Mouse (Mus musculus) forebrain, postnatal 0 days (tissue): ENCODE measurements around the gene Dctn2. TPM values are rescaled to one million over a fixed set of nuclear protein-coding genes. Genes with fewer than 3 reads are reported as not detected.

ENCODE experiments used
- ATAC-seq: fragments of 200-750 bp; cut with Nextera tagmentation; 2 replicates; pipeline ENCODE4 v1.8.0; 2017; ENCODE audit warnings: mild to moderate bottlenecking, moderate library complexity
- DNase-seq: peaks from one replicate; pipeline ENCODE4 v3.0.0-alpha.2; 2015
- H3K27ac ChIP-seq: fragments of 300-500 bp; sonication (generic); 2 replicates; pipeline ENCODE4 v1.5.1; 2014; ENCODE audit warnings: low read depth, mild to moderate bottlenecking, antibody characterized with exemption, low read length, moderate library complexity, mixed read lengths
- H3K27me3 ChIP-seq: fragments of 300-500 bp; sonication (generic); 2 replicates; pipeline ENCODE4 v1.6.1; 2014; ENCODE audit warnings: mild to moderate bottlenecking, low read length, mixed read lengths; ENCODE audit not compliant: insufficient read depth
- H3K36me3 ChIP-seq: fragments of 300-500 bp; sonication (generic); 2 replicates; pipeline ENCODE4 v1.6.1; 2014; ENCODE audit warnings: mild to moderate bottlenecking, moderate library complexity; ENCODE audit not compliant: insufficient read depth
- H3K4me1 ChIP-seq: fragments of 300-500 bp; sonication (generic); 2 replicates; pipeline ENCODE4 v1.6.1; 2014; ENCODE audit warnings: antibody characterized with exemption; ENCODE audit not compliant: insufficient read depth
- H3K4me2 ChIP-seq: fragments of 300-500 bp; sonication (generic); 2 replicates; pipeline ENCODE4 v1.6.1; 2014; ENCODE audit warnings: low read depth, mild to moderate bottlenecking, moderate library complexity
- H3K4me3 ChIP-seq: fragments of 300-500 bp; sonication (generic); 2 replicates; pipeline ENCODE4 v1.5.1; 2014; ENCODE audit warnings: low read depth, low read length, mixed read lengths
- H3K9ac ChIP-seq: fragments of 300-500 bp; sonication (generic); 2 replicates; pipeline ENCODE4 v1.6.1; 2014; ENCODE audit warnings: mild to moderate bottlenecking
- H3K9me3 ChIP-seq: fragments of 300-500 bp; sonication (generic); 2 replicates; pipeline ENCODE4 v1.6.1; 2016; ENCODE audit warnings: low read length
- CTCF ChIP-seq: sonication (generic); IDR thresholded peaks from 2 replicates; pipeline ENCODE4 v1.5.1; 2016; ENCODE audit warnings: antibody characterized with exemption, control low read depth, low read depth
- WGBS: fragments of 180-500 bp; shearing (Covaris S2); extraction: QIAGEN DNeasy Blood & Tissue Kit; methylation state at CpG from one replicate; pipeline ENCODE4 v1.1.7; 2014; 5-methylcytosine and 5-hydroxymethylcytosine counted together
- polyA plus RNA-seq: library from polyadenylated mRNA; unstranded; fragments of >200 nt; fragmentation: Nextera tagmentation; extraction: Ambion mirVana; gene quantifications from 2 replicates; pipeline ENCODE4 v1.2.1, GENCODE M21; 2015
- total RNA-seq: library from RNA; depleted of rRNA; stranded (reverse); fragments of >200 nt; gene quantifications from 2 replicates; pipeline ENCODE4 v1.2.3, GENCODE M21; 2014

Gene Dctn2
- total and polyA plus RNA-seq, 2 experiments from 2014 or later: 272 to 332 TPM

DNA sequence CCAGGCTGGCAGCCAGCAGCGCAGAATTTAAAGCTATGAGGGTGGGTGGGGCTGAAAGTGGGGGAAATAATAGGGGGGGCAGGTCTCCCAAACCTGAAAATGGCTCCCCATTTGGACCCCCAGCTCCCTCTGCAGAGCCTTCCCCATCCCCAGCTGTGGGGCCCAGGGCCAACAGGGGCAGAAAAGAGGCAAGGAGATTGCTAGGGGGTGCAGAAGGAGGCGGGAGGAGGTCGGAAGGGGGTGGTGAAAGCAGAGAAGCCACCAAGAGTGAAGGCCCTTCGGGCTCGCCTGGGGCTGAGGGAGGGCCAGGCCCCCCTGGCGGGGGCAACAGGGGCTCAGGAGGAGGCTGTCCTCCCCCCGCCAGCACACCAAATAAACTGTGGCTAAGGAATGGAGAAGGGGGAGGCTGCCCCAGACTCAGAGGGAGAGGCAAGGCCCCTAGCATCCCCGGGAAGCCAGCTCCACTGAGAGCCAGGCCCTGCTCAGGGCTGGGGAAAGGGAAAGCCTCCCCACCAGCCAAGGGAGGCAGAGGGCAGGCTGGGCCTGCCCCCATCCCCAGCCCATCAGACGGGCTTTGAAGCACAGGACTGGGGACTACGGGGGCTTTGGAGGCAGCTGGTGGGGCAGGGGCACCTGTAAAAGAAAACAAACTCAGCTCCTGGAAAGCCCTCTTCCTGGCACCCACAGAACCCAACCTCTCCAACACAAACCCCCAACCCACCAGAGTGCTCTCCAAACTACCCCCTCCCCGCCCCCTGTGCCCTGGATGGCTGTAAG is 18.7 kb downstream of the Dctn2 start:
- ATAC-seq (no peak), DNase-seq (no peak)
- Histone ChIP-seq H3K4me3 (no peak overlapping the region), H3K9ac (no peak overlapping the region), H3K4me2 (no peak overlapping the region), H3K27ac (no peak overlapping the region), H3K9me3 (no peaks in the 10 kb centered on the region), H3K4me1 (peaks cover 13% of the 10 kb centered on the region; the same call in 1 of the 2 replicates), H3K36me3 (peaks cover 66% of the 10 kb centered on the region), H3K27me3 (no peaks in the 10 kb centered on the region)
- 73% methylated on average over 11 of the region's 11 CpGs for WGBS
- TF ChIP-seq CTCF: no peak

- no peak for TF ChIP-seq CTCF
- DNase-seq (no peak), ATAC-seq (no peak)
- Histone ChIP-seq H3K9ac (no peak overlapping the region), H3K4me1 (peaks cover 13% of the 10 kb centered on the region; the same call in 1 of the 2 replicates), H3K4me2 (no peak overlapping the region), H3K4me3 (no peak overlapping the region), H3K9me3 (no peaks in the 10 kb centered on the region), H3K36me3 (peaks cover 60% of the 10 kb centered on the region), H3K27ac (no peak overlapping the region), H3K27me3 (no peaks in the 10 kb centered on the region)
- 72% methylated on average over 13 of the region's 13 CpGs for WGBS
These were observed 19.5 kb downstream of the Dctn2 start for GRCm38 (mm10) chr10:127285644-127286043.

DNA sequence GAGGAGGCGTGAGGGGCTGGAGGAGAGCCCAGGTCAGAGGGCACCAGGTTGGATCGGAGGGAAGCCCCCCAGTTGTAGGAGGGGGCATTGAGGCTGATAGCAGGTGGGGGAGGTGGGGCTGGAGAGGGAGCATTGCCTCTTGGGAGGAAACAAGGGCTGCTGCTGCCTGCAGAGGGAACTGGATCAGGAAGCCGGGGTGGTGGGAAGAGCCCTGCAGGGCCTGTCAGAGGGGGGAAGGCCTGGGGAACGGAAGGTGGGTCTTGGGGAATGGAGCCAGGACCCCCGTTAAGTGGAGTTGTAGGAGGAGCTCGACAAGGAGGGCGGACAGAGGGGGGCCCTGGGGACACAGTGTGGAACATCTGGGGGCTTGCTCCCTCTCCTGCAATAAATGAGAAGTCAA is 20.0 kb downstream of the Dctn2 start:
- Histone ChIP-seq H3K9me3 (no peaks in the 10 kb centered on the region), H3K4me2 (peak overlapping the region; percentile 79; the same call in 1 of the 2 replicates), H3K27me3 (no peaks in the 10 kb centered on the region), H3K36me3 (peaks cover 54% of the 10 kb centered on the region), H3K27ac (no peak overlapping the region), H3K9ac (no peak overlapping the region), H3K4me1 (peaks cover 13% of the 10 kb centered on the region; the same call in 1 of the 2 replicates), H3K4me3 (no peak overlapping the region)
- no peak for TF ChIP-seq CTCF
- DNase-seq (no peak), ATAC-seq (no peak)
- 73% methylated on average over 7 of the region's 7 CpGs for WGBS

GRCm38 (mm10) chr10:127286730-127287129 is 20.6 kb downstream of the Dctn2 start:
- no peak overlapping the region for H3K27ac ChIP-seq
- no peak for ATAC-seq

GRCm38 (mm10) chr10:127287271-127287935 is 21.2 kb downstream of the Dctn2 start:
- no peak for TF ChIP-seq CTCF
- H3K27me3 ChIP-seq: no peaks in the 10 kb centered on the region
- DNase-seq (no peak), ATAC-seq (no peak)
- 69% methylated on average over 15 of the region's 15 CpGs for WGBS
- no peaks in the 10 kb centered on the region for H3K9me3 ChIP-seq
- peaks cover 20% of the 10 kb centered on the region for H3K4me1 ChIP-seq
- H3K4me2 ChIP-seq: peak overlapping the region; percentile 79
- peak overlapping the region; percentile 94; the same call in 1 of the 2 replicates for H3K27ac ChIP-seq
- peak overlapping the region; percentile 67 for H3K4me3 ChIP-seq
- H3K36me3 ChIP-seq: peaks cover 42% of the 10 kb centered on the region
- H3K9ac ChIP-seq: peak overlapping the region; percentile 75

More at GRCm38 (mm10) chr10:127286730-127287129, 20.6 kb downstream of the Dctn2 start:
- Histone ChIP-seq H3K4me2 (peak overlapping the region; percentile 79), H3K9me3 (no peaks in the 10 kb centered on the region), H3K4me3 (no peak overlapping the region), H3K9ac (peak overlapping the region; percentile 33), H3K36me3 (peaks cover 49% of the 10 kb centered on the region), H3K27me3 (no peaks in the 10 kb centered on the region), H3K4me1 (peaks cover 17% of the 10 kb centered on the region; the same call in 1 of the 2 replicates)
- no peak for TF ChIP-seq CTCF
- DNase-seq: peak; percentile 31
- 57% methylated on average over 7 of the region's 7 CpGs for WGBS

DNA sequence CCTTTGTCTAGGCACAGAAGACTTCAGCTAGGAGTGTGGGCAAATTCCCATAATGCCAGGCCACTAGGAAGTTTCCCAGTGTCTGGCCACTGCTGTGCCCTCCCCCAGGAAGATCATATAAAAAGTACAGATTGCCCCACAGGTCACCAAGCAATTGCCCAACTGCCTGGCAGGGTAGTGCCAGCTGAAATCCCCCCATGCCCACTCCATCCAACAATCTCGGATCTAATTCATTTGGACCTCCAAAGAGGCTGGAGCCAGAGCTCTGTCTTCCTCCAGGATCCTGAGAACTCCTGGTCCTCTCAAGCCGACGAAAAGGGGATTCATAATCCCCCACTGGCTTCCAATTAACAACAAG is 21.7 kb downstream of the Dctn2 start:
- Histone ChIP-seq H3K4me3 (peak overlapping the region; percentile 67), H3K27ac (peak overlapping the region; percentile 94), H3K36me3 (peaks cover 37% of the 10 kb centered on the region), H3K9ac (peak overlapping the region; percentile 75), H3K9me3 (no peaks in the 10 kb centered on the region), H3K27me3 (no peaks in the 10 kb centered on the region), H3K4me1 (peaks cover 20% of the 10 kb centered on the region), H3K4me2 (peak overlapping the region; percentile 79)
- ATAC-seq: no peak
- 0% methylated on average over 3 of the region's 3 CpGs for WGBS
- no peak for DNase-seq
- TF ChIP-seq CTCF: no peak

GRCm38 (mm10) chr10:127288328-127288799 is 22.2 kb downstream of the Dctn2 start:
- peaks cover 32% of the 10 kb centered on the region for H3K36me3 ChIP-seq
- H3K9ac ChIP-seq: peak overlapping the region; percentile 75
- DNase-seq (peak; percentile 66), ATAC-seq (peak; percentile 24)
- peaks cover 20% of the 10 kb centered on the region for H3K4me1 ChIP-seq
- TF ChIP-seq CTCF: no peak
- peak overlapping the region; percentile 79 for H3K4me2 ChIP-seq
- no peaks in the 10 kb centered on the region for H3K27me3 ChIP-seq
- peak overlapping the region; percentile 67 for H3K4me3 ChIP-seq
- under 1% methylated on average over 13 of the region's 28 CpGs for WGBS
- no peaks in the 10 kb centered on the region for H3K9me3 ChIP-seq
- peak overlapping the region; percentile 94 for H3K27ac ChIP-seq
